Mouse (Mus musculus) intestine, embryonic 15.5 days (tissue): ENCODE data around the gene Gjb3. TPM values are rescaled to one million over a fixed set of nuclear protein-coding genes. Genes with fewer than 3 reads are reported as not detected.

Source experiments
- ATAC-seq: fragments of 200-750 bp; cut with Nextera tagmentation; 2 replicates; pipeline ENCODE4 v1.8.0; 2017; ENCODE audit warnings: moderate TSS enrichment, moderate library complexity
- H3K27ac ChIP-seq: fragments of 300-500 bp; sonication (generic); 2 replicates; pipeline ENCODE4 v1.5.1; 2015; ENCODE audit warnings: mild to moderate bottlenecking, inconsistent platforms
- H3K27me3 ChIP-seq: fragments of 300-500 bp; sonication (generic); replicated peaks from 2 replicates; pipeline ENCODE4 v1.6.1; 2015; ENCODE audit warnings: inconsistent platforms
- H3K36me3 ChIP-seq: fragments of 300-500 bp; sonication (generic); 2 replicates; pipeline ENCODE4 v1.6.1; 2015; ENCODE audit warnings: inconsistent platforms
- H3K4me1 ChIP-seq: fragments of 300-500 bp; sonication (generic); replicated peaks from 2 replicates; pipeline ENCODE4 v1.6.1; 2015; ENCODE audit warnings: inconsistent platforms
- H3K4me2 ChIP-seq: fragments of 300-500 bp; sonication (generic); replicated peaks from 2 replicates; pipeline ENCODE4 v1.6.1; 2015; ENCODE audit warnings: mild to moderate bottlenecking, inconsistent platforms
- H3K4me3 ChIP-seq: fragments of 300-500 bp; sonication (generic); replicated peaks from 2 replicates; pipeline ENCODE4 v1.5.1; 2015; ENCODE audit warnings: inconsistent platforms
- H3K9ac ChIP-seq: fragments of 300-500 bp; sonication (generic); 2 replicates; pipeline ENCODE4 v1.6.1; 2015; ENCODE audit warnings: inconsistent platforms
- H3K9me3 ChIP-seq: fragments of 300-500 bp; sonication (generic); 2 replicates; pipeline ENCODE4 v1.6.1; 2016; ENCODE audit warnings: inconsistent platforms
- WGBS: fragments of 180-500 bp; shearing (Covaris S2); methylation state at CpG from one replicate; pipeline ENCODE4 v1.1.7; 2015; 5-methylcytosine and 5-hydroxymethylcytosine counted together
- polyA plus RNA-seq: library from polyadenylated mRNA; unstranded; fragments of >200 nt; fragmentation: Nextera tagmentation; extraction: Ambion mirVana; gene quantifications from 2 replicates; pipeline ENCODE4 v1.2.1, GENCODE M21; 2015

Gene Gjb3
- polyA plus RNA-seq, 1 experiment from 2014 or later = 4.1 TPM

DNA sequence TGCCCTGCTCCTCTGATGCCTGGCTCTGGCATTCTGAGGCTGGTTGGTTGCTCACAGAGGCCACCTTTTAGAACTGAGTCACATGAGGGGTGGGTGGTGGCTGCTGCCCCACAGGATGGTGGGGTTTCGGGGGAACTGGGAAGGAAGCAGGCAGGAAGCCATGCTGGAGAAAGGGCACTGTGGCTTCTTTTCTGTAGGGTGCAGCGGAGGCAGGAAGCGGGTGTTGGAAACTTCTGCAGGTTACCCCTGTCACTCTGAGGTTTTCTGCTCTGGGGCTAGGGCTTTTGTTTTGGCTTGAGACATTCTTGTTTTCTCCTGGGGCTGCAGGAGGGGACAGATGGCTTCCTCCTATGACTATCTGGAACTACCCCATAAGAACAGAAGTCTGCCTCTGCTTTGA is 31.9 kb upstream of the Gjb3 start:
- Histone ChIP-seq H3K27ac (no peak overlapping the region), H3K36me3 (no peaks in the 10 kb centered on the region), H3K9ac (no peak overlapping the region), H3K4me3 (no peak overlapping the region), H3K4me1 (no peaks in the 10 kb centered on the region), H3K9me3 (no peaks in the 10 kb centered on the region), H3K4me2 (no peak overlapping the region), H3K27me3 (no peaks in the 10 kb centered on the region; the same call in 1 of the 2 replicates)
- no peak for ATAC-seq
- WGBS = 84% methylated on average over 3 of the region's 3 CpGs

DNA sequence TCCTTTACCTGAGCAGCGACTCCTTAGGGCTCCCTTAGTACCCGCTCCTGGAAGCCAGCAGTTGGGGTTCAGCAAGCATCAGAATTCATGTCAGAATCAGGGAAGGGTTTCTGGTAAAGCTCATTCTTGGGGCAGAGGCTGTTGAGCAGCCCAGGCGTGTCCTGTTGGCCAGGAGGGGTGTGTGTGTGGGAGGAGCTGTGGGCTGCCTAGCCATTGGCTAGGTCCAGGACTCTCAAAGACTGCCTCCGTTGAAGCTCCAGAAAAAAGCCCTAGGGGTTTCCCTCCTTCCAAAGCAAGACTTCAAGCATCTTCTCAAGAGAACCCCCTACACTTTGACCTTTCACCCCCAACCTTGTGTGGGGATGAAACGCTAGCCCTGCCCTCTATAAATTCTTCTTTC is 27.4 kb upstream of the Gjb3 start, which contains the start of gene Gjb5:
Gene Gjb5, minus strand, starts transcription at position 164 of the 400 bp plus-strand sequence.
- Histone ChIP-seq H3K27me3 (no peaks in the 10 kb centered on the region; the same call in 1 of the 2 replicates), H3K9ac (no peak within 1 kb of the TSS), H3K4me1 (peaks cover 10% of the 10 kb centered on the region), H3K9me3 (no peaks in the 10 kb centered on the region), H3K4me2 (no peak within 1 kb of the TSS), H3K36me3 (no peaks in the 10 kb centered on the region), H3K27ac (no peak within 1 kb of the TSS), H3K4me3 (no peak within 1 kb of the TSS)
- WGBS = 17% methylated on average over 5 of the region's 5 CpGs
- ATAC-seq = no peak

DNA sequence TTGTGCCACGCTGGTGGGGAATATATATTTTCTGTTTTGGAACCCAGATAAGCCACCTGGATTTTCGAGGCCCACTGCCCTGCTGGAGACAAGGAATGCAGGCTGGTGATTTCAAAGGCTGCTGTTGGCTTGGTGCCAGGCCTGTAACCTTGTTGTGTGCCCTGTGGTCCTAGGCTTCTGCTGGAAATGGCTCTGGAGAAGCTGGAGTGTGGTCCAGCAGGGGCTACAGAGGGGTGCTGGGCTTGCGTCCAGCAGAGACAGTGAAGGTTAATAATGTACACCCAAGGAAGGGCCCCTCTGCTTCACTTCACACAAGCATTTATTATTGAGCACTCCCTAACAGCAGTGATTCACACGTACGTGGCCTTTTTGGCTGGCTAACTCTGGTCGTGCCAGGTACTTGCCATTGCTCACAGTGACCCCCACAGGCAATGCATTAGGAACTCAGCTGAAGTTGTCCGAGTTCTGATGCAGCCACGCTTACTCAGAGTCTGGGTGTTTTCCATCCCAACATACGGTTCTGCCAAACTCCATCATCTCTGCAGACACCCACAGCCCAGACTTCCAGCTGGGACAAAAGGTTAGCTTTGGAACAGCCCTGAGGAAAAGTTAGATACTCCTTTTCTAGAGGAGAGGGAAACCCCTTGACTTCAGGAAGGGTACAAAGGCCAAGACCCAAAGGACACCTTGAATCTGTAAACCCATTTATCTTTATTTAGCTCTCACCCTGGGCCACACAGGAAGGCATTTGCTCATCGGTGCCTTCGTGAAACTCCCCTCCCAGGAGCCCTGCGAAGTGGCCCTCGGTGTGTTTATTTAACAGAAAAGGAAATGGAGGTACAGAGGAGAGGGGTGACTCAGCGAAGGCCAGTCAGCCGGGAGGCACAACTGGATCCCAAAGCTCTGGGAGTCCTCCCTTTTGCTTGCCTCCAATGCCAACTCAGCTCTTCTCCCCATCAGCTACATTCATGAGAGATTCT is 24.2 kb upstream of the Gjb3 start:
- ATAC-seq = 0 out of 2 replicates have a peak, but pooled peaks have one; percentile 23

DNA sequence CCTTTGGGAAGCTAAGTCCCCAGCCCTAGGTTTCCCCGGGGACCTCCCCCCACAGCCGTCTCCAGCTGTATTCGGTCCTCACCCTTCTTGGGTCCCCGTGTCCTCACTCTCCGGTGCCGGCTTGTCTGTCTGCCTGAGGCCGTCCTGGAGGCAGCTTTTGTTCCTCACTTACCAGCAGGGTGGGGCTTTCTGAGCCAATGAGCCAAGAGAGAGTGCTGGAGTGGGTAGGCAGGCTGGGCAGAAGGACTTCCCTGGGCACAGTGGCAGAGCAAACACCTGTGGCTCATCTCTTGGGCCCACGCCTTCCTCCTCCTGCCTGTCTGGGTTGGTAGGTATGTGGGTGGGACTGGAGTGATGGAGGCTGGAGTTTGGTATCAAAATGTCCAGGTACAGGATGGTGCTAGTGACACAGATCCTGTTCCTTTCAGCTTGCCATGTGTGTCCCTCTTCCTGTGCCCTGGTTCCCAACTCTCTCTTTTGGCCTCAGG is 23.4 kb upstream of the Gjb3 start, which contains the start of gene Gjb4:
Gene Gjb4, minus strand, starts transcription at position 131 of the 488 bp plus-strand sequence.
- WGBS = 53% methylated on average over 8 of the region's 8 CpGs
- Histone ChIP-seq H3K36me3 (no peaks in the 10 kb centered on the region), H3K27me3 (no peaks in the 10 kb centered on the region), H3K4me2 (no peak within 1 kb of the TSS), H3K4me1 (peaks cover 10% of the 10 kb centered on the region), H3K9me3 (no peaks in the 10 kb centered on the region), H3K9ac (no peak within 1 kb of the TSS), H3K27ac (no peak within 1 kb of the TSS), H3K4me3 (no peak within 1 kb of the TSS)
- 0 out of 2 replicates have a peak, but pooled peaks have one; percentile 8 for ATAC-seq

More for the DNA sequence above, 24.2 kb upstream of the Gjb3 start:
- H3K4me3 ChIP-seq = no peak overlapping the region
- H3K4me1 ChIP-seq = peaks cover 10% of the 10 kb centered on the region
- no peaks in the 10 kb centered on the region for H3K9me3 ChIP-seq
- no peak overlapping the region for H3K27ac ChIP-seq
- WGBS = 38% methylated on average over 15 of the region's 15 CpGs
- H3K9ac ChIP-seq = no peak overlapping the region
- no peaks in the 10 kb centered on the region for H3K27me3 ChIP-seq
- H3K4me2 ChIP-seq = no peak overlapping the region
- no peaks in the 10 kb centered on the region for H3K36me3 ChIP-seq

DNA sequence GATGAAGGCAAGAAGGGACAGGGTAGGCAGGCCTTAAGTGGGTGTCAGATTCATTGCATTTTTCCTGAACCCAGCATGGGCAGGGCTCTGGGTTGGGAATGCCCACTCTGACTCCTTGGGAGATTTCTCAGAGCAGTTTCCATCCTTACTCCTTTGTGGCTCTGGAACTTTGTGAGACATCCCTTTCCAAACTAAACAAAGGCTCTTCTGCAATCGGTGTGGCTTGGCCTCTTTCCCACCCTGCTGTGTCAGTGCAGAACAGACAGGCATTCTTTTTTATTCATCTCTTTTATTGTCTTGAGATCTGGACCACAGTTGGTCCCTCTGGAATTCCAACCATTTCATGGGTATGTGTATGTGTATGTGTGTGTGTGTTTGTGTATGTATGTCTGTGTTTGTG is 21.9 kb upstream of the Gjb3 start:
- H3K4me2 ChIP-seq = no peak overlapping the region
- no peak overlapping the region for H3K4me3 ChIP-seq
- WGBS = 33% methylated on average over 1 of the region's 1 CpGs
- H3K36me3 ChIP-seq = no peaks in the 10 kb centered on the region
- no peak for ATAC-seq
- no peaks in the 10 kb centered on the region for H3K9me3 ChIP-seq
- H3K9ac ChIP-seq = no peak overlapping the region
- H3K27ac ChIP-seq = no peak overlapping the region
- H3K4me1 ChIP-seq = peaks cover 10% of the 10 kb centered on the region
- no peaks in the 10 kb centered on the region for H3K27me3 ChIP-seq

DNA sequence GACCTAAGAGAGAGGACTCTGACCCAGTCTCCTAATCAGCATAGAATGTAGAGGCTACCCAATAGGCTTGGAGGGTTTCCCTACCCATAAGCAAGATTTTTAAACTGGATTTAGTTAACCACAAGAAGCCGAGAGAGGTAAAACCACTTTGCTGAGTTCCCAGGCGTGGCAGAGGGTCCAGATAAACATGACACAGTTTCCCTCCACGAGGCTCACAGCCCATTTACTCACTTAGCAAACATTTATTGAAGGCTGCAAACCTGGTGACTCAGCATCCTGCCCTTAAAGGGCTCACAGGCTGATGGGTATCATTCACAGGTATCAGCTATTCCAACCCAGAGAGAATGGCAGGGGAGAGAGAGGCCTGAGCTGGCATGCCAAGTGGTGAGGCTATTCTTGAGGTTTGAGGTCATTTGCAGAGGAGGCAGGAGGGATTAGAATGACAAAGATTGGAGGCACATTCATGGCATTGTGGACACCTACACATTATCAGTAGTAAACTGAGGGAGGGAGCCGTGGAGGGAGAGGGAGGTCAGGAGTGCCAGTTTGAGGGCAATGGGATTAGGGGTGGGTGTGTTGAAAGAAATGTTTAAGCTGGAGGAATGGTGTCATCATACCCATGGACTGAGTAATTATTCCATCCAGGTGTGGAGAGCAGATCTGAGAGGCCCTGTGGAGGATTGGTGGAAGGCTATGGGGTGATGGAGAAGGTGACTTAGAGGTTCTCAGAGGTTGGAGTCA is 19.1 kb upstream of the Gjb3 start:
- Histone ChIP-seq H3K36me3 (no peaks in the 10 kb centered on the region), H3K4me3 (no peak overlapping the region), H3K9ac (no peak overlapping the region), H3K27ac (no peak overlapping the region), H3K4me1 (peaks cover 8% of the 10 kb centered on the region), H3K27me3 (no peaks in the 10 kb centered on the region), H3K4me2 (no peak overlapping the region), H3K9me3 (no peaks in the 10 kb centered on the region)
- ATAC-seq = no peak
- 52% methylated on average over 4 of the region's 4 CpGs for WGBS

DNA sequence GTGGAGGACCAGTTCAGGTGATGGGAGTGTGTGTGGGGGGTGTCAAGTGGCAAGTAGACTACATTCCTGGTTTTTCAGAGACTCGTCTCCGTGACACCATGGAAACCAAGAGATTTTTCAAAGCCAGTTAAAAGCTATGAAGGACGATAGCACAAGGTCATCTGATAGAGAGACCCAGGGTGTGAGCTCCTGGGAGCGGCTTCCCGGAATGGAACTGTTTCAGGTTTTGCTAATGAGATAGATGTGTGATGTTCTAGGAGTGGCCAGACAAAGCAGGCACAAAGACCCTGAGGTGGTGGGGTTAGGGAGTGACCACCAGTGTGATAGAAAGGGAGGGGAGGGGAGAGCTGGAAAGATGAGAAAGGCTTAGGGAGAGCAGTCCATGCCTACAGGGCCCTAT is 14.4 kb upstream of the Gjb3 start:
- H3K27ac ChIP-seq = no peak overlapping the region
- 69% methylated on average over 5 of the region's 5 CpGs for WGBS
- no peak for ATAC-seq
- H3K36me3 ChIP-seq = no peaks in the 10 kb centered on the region
- no peaks in the 10 kb centered on the region for H3K27me3 ChIP-seq
- H3K4me1 ChIP-seq = no peaks in the 10 kb centered on the region
- no peaks in the 10 kb centered on the region for H3K9me3 ChIP-seq
- no peak overlapping the region for H3K4me2 ChIP-seq
- H3K9ac ChIP-seq = no peak overlapping the region
- no peak overlapping the region for H3K4me3 ChIP-seq

DNA sequence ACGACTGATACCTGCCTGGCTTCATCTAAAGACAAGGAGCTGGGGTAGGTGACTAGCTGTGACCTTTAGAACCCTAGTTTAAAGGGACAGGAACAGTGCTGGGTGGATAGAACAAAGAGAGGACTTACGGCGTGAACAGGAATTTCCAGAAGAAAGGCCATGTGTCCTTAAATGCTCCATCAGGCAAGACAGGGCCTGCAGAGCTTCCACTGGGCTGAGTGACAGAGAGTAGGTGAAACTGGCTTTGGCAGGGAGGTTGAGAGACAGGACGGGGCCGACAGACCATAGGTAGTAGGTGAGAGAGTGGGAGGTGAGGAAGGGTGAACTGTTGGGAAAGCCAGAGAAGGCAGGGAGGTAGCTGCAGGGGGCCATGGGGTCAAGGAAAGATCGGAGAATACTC is 10.7 kb upstream of the Gjb3 start:
- Histone ChIP-seq H3K9me3 (no peaks in the 10 kb centered on the region), H3K27me3 (no peaks in the 10 kb centered on the region), H3K4me3 (no peak overlapping the region), H3K36me3 (no peaks in the 10 kb centered on the region), H3K27ac (no peak overlapping the region), H3K4me2 (no peak overlapping the region), H3K9ac (no peak overlapping the region), H3K4me1 (no peaks in the 10 kb centered on the region)
- ATAC-seq = no peak
- WGBS = 51% methylated on average over 6 of the region's 6 CpGs

DNA sequence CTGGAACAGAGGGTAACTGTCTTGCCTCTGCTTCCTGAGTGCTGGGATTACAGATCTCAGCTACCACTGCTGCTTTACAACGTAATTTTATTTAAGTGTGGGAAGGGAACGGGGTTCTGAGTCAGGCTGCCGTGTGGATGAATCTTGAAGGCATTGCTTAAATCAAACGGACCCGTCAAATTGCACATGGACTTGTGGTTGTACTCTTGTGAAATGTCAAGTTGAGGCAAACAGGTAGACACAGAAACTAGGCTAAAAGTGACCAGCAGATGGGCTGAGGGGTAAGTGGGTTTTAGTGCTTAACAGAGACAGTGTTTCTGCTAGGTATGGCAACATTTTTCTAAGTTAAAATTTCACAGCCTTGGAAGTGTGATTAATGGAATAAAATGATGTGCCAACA is 7.0 kb upstream of the Gjb3 start:
- Histone ChIP-seq H3K4me2 (no peak overlapping the region), H3K9me3 (no peaks in the 10 kb centered on the region), H3K4me3 (no peak overlapping the region), H3K27ac (no peak overlapping the region), H3K9ac (no peak overlapping the region), H3K27me3 (peaks cover 4% of the 10 kb centered on the region; the same call in 1 of the 2 replicates), H3K36me3 (no peaks in the 10 kb centered on the region), H3K4me1 (no peaks in the 10 kb centered on the region)
- 84% methylated on average over 5 of the region's 5 CpGs for WGBS
- ATAC-seq = no peak

DNA sequence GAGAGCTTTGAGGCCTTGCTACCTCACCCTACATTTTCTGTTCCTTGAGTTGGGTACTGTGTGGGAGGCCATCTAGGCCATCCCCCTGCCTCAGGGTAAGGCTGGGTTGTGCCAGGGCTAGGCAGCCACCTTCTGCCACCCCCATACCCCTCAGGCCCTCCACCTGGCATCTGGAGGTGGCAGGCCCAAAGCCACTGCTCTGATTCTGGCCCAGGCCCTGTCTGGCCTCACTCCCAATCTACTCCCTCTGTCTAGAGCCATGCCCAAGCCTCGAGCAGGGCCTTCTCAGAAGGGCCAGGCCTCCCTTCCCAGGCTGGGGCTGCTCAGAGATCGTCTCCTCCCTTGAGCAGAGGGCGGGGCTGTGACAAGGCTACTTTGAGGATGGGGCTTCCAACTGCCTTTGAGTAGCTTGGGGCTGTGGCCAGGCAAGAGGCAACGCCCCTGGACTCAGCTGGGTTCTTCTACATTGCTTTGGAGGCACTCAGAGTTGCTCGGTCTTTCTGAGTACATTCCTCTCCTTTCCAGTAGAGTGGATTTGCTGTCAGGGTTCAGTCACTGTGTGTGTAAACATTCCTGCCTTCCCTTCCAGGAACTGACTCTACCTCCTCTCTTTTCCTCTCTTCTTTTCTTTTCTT is 4.3 kb upstream of the Gjb3 start:
- H3K27ac ChIP-seq = no peak overlapping the region
- no peaks in the 10 kb centered on the region for H3K9me3 ChIP-seq
- no peak; the same call in 1 of the 2 replicates for ATAC-seq
- H3K4me3 ChIP-seq = no peak overlapping the region
- peaks cover 10% of the 10 kb centered on the region; the same call in 1 of the 2 replicates for H3K4me1 ChIP-seq
- no peak overlapping the region for H3K9ac ChIP-seq
- no peak overlapping the region for H3K4me2 ChIP-seq
- H3K27me3 ChIP-seq = peaks cover 27% of the 10 kb centered on the region
- WGBS = 29% methylated on average over 5 of the region's 5 CpGs
- H3K36me3 ChIP-seq = no peaks in the 10 kb centered on the region

DNA sequence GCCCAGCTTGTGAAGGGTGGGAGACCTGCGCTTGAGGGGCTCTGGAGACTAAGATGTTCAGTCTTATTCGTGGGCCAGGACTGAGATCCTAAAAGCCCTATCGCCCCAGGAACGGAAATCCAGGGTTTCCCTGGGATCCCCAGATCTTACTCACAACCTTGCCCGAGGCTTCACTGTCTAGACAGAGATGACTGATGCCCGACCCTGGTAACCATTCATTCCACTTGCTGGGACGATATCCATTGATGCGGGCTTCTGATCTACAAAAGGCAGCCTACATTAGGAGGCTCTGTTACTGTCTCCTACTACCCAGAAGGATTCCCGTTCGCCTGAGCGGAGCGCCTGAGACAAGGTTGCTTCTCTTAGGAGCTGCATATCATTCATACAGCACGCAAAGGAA is 527 bp upstream of the Gjb3 start:
- ATAC-seq = no peak
- 0 out of 2 replicates have a peak overlapping the region, but pooled peaks have one; percentile 32 for H3K4me3 ChIP-seq

DNA sequence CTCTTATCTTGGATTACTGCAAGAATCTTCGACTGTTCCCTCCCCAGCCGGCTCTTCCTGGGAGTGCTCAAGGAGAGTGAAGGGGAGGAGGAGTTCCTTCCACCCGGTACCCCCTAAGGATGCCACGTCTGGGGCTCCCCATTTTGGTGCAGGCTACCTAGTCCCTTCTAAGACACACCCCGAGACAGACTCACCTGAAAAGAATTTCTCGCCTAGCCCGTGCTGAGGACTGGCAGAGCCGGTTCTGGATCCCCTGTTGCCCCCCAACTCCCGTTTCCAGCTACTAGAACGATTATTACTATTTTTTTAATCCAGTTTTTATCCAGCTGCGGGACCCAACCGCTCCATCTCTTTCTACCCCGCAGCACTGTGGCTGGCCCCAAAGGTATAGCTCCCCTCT is 893 bp downstream of the Gjb3 start:
- 1% methylated on average over 13 of the region's 13 CpGs for WGBS
- H3K36me3 ChIP-seq = no peaks in the 10 kb centered on the region
- H3K9ac ChIP-seq = no peak overlapping the region
- no peak overlapping the region for H3K27ac ChIP-seq
- peak overlapping the region; percentile 65 for H3K4me2 ChIP-seq
- H3K9me3 ChIP-seq = no peaks in the 10 kb centered on the region
- H3K4me1 ChIP-seq = peaks cover 10% of the 10 kb centered on the region
- H3K4me3 ChIP-seq = peak overlapping the region; percentile 32
- peaks cover 57% of the 10 kb centered on the region for H3K27me3 ChIP-seq
- peak; percentile 38 for ATAC-seq

More for the DNA sequence above, 527 bp upstream of the Gjb3 start:
- 29% methylated on average over 13 of the region's 13 CpGs for WGBS
- peaks cover 49% of the 10 kb centered on the region for H3K27me3 ChIP-seq
- H3K9ac ChIP-seq = no peak overlapping the region
- no peaks in the 10 kb centered on the region for H3K36me3 ChIP-seq
- H3K4me2 ChIP-seq = peak overlapping the region; percentile 65
- no peak overlapping the region for H3K27ac ChIP-seq
- peaks cover 10% of the 10 kb centered on the region for H3K4me1 ChIP-seq
- H3K9me3 ChIP-seq = no peaks in the 10 kb centered on the region
